Mouse (Mus musculus) CH12.LX (cell line): ENCODE measurements around the gene Ntrk3. TPM values are rescaled to one million over a fixed set of nuclear protein-coding genes. Genes with fewer than 3 reads are reported as not detected.

Experiments
- DNase-seq: peaks from one replicate; pipeline ENCODE4 v3.0.0-alpha.2; 2013; ENCODE audit errors: extremely low read depth
- H3K27ac ChIP-seq: 2 replicates; pipeline ENCODE4 v1.5.1; 2012; ENCODE audit warnings: low read depth, mild to moderate bottlenecking, control low read depth, moderate library complexity; ENCODE audit not compliant: insufficient read depth
- H3K27me3 ChIP-seq: replicated peaks from 2 replicates; pipeline ENCODE3; 2012; ENCODE audit warnings: inconsistent platforms
- H3K36me3 ChIP-seq, 2 experiments: replicated peaks in 1 of 2; 2 replicates each; pipeline versions ENCODE3 to v1.6.1; 2012; ENCODE audit warnings: inconsistent platforms in 1 of 2, low read length in 1 of 2, mild to moderate bottlenecking in 1 of 2, mixed read lengths in 1 of 2, moderate library complexity in 1 of 2; ENCODE audit not compliant: control insufficient read depth in 1 of 2, insufficient read depth in 1 of 2
- H3K4me1 ChIP-seq, 2 experiments: 2 replicates each; pipeline ENCODE4 v1.6.1; 2012; ENCODE audit warnings: inconsistent platforms in 1 of 2, moderate library complexity in 1 of 2; ENCODE audit not compliant: insufficient read depth in 2 of 2, control insufficient read depth in 1 of 2
- H3K4me2 ChIP-seq: 2 replicates; pipeline ENCODE4 v1.6.1; 2012; ENCODE audit warnings: low read depth, mild to moderate bottlenecking, control low read depth; ENCODE audit not compliant: poor library complexity, insufficient read depth, severe bottlenecking
- H3K4me3 ChIP-seq, 3 experiments: fragments of 150-350 bp in 1 of 3; sonication (generic) in 1 of 3; replicated peaks in 1 of 3; 2 replicates each; pipeline versions ENCODE3 to v1.5.1; 2011 to 2012; ENCODE audit warnings: low read depth in 2 of 3, low read length in 2 of 3, mild to moderate bottlenecking in 2 of 3, moderate library complexity in 2 of 3, control low read depth in 1 of 3, improper control_type of control experiment in 1 of 3, inconsistent platforms in 1 of 3, mixed read lengths in 1 of 3; ENCODE audit not compliant: poor library complexity in 1 of 3
- H3K79me2 ChIP-seq: replicated peaks from 2 replicates; pipeline ENCODE4 v1.6.1; 2012; ENCODE audit warnings: mild to moderate bottlenecking, moderate library complexity; ENCODE audit not compliant: control insufficient read depth, poor library complexity, insufficient read depth, severe bottlenecking; ENCODE audit errors: extremely low read depth
- H3K9ac ChIP-seq: 2 replicates; pipeline ENCODE4 v1.6.1; 2012; ENCODE audit warnings: low read depth, mild to moderate bottlenecking, control low read depth, moderate library complexity; ENCODE audit not compliant: insufficient read depth
- H3K9me3 ChIP-seq: replicated peaks from 2 replicates; pipeline ENCODE3; 2012; ENCODE audit warnings: low read length, inconsistent platforms, mixed read lengths
- BHLHE40 ChIP-seq: IDR thresholded peaks from 2 replicates; pipeline ENCODE4 v1.6.1; 2011; ENCODE audit warnings: mild to moderate bottlenecking, low read depth, low read length, improper control_type of control experiment
- CHD1 ChIP-seq: IDR thresholded peaks from 2 replicates; pipeline ENCODE4 v1.6.1; 2012; ENCODE audit warnings: low read depth, low read length, improper control_type of control experiment, inconsistent platforms
- E2F4 ChIP-seq: IDR thresholded peaks from 2 replicates; pipeline ENCODE4 v1.6.1; 2011; ENCODE audit warnings: low read depth, low read length, improper control_type of control experiment; ENCODE audit not compliant: insufficient replicate concordance
- GABPA ChIP-seq: IDR thresholded peaks from 2 replicates; pipeline ENCODE4 v1.6.1; 2012; ENCODE audit warnings: low read depth, low read length, improper control_type of control experiment, inconsistent platforms; ENCODE audit not compliant: insufficient replicate concordance
- IRF4 ChIP-seq: IDR thresholded peaks from 2 replicates; pipeline ENCODE4 v1.6.1; 2014; ENCODE audit warnings: low read depth, mild to moderate bottlenecking, inconsistent platforms, low read length, improper control_type of control experiment
- MAFK ChIP-seq: IDR thresholded peaks from 2 replicates; pipeline ENCODE4 v1.6.1; 2011; ENCODE audit warnings: low read length, improper control_type of control experiment; ENCODE audit not compliant: insufficient replicate concordance
- MYC ChIP-seq: IDR thresholded peaks from 2 replicates; pipeline ENCODE4 v1.6.1; 2011; ENCODE audit warnings: low read depth, mild to moderate bottlenecking, improper control_type of control experiment, low read length
- NELFE ChIP-seq: IDR thresholded peaks from 2 replicates; pipeline ENCODE4 v1.6.1; 2011; ENCODE audit warnings: low read depth, low read length, improper control_type of control experiment
- POLR2A ChIP-seq: IDR thresholded peaks from 2 replicates; pipeline ENCODE4 v1.6.1; 2011; ENCODE audit warnings: low read depth, mild to moderate bottlenecking, improper control_type of control experiment, low read length
- POLR2AphosphoS2 ChIP-seq: IDR thresholded peaks from 2 replicates; pipeline ENCODE4 v1.6.1; 2011; ENCODE audit warnings: low read depth, low read length, improper control_type of control experiment
- RAD21 ChIP-seq: IDR thresholded peaks from 2 replicates; pipeline ENCODE4 v1.6.1; 2011; ENCODE audit warnings: low read depth, mild to moderate bottlenecking, low read length, improper control_type of control experiment, moderate library complexity
- RCOR1 ChIP-seq: conservative IDR thresholded peaks from 2 replicates; pipeline ENCODE4 v1.6.1; 2012; ENCODE audit warnings: low read depth, mild to moderate bottlenecking, inconsistent platforms, low read length, improper control_type of control experiment
- SIN3A ChIP-seq: IDR thresholded peaks from 2 replicates; pipeline ENCODE4 v1.6.1; 2012; ENCODE audit warnings: low read length, improper control_type of control experiment, inconsistent platforms
- SMC3 ChIP-seq: IDR thresholded peaks from 2 replicates; pipeline ENCODE4 v1.6.1; 2011; ENCODE audit warnings: low read depth, low read length, improper control_type of control experiment
- TBP ChIP-seq: conservative IDR thresholded peaks from 2 replicates; pipeline ENCODE4 v1.6.1; 2011; ENCODE audit warnings: low read depth, low read length, improper control_type of control experiment
- ZC3H11A ChIP-seq: IDR thresholded peaks from 2 replicates; pipeline ENCODE4 v1.6.1; 2012; ENCODE audit warnings: low read depth, mild to moderate bottlenecking, inconsistent platforms, low read length, improper control_type of control experiment
- ZKSCAN1 ChIP-seq: IDR thresholded peaks from 2 replicates; pipeline ENCODE4 v1.6.1; 2012; ENCODE audit warnings: low read depth, inconsistent platforms, low read length, improper control_type of control experiment, borderline replicate concordance
- ZNF384 ChIP-seq: IDR thresholded peaks from 2 replicates; pipeline ENCODE4 v1.6.1; 2012; ENCODE audit warnings: low read depth, low read length, improper control_type of control experiment, inconsistent platforms
- dilution Hi-C: fragments of 300-500 bp; cut with MboI; formaldehyde crosslinking; loops from 2 replicates; pipeline ENCODE4 v1.14.3; 2020; ENCODE audit warnings: low sequenced_read_pairs; ENCODE audit not compliant: extremely low pct_unique_long_range_greater_than_20kb, extremely low pct_ligation_motif_present
- in situ Hi-C: fragments of 300-500 bp; cut with MboI; formaldehyde crosslinking; loops from 3 replicates; pipeline ENCODE4 v1.14.3; 2019; ENCODE audit warnings: low sequenced_read_pairs, low pct_ligation_motif_present, low pct_unique_long_range_greater_than_20kb, mixed read lengths
- polyA plus RNA-seq: library from polyadenylated mRNA; unstranded; fragments of >175 nt; gene quantifications from 2 replicates; pipeline ENCODE4 v1.2.1, GENCODE M21; 2012; ENCODE audit warnings: low read depth; ENCODE audit not compliant: insufficient read length
- total RNA-seq, 2 experiments: library from RNA; depleted of rRNA; stranded (reverse); fragments of 300-350 nt in 1 of 2; fragments of >200 nt in 1 of 2; gene quantifications; 2 replicates each; pipeline ENCODE4 v1.2.3; 2012 to 2014

The Ntrk3 gene
- total and polyA plus RNA-seq, 3 experiments: 0.21 TPM; not detected in 2

- Histone ChIP-seq H3K4me2 (no peak overlapping the region), H3K9ac (no peak overlapping the region), H3K9me3 (peaks cover 5% of the 10 kb centered on the region), H3K79me2 (no peaks in the 10 kb centered on the region), H3K27me3 (peaks cover 7% of the 10 kb centered on the region), H3K27ac (no peak overlapping the region), H3K4me1 (no peaks in the 10 kb centered on the region), H3K36me3 (no peaks in the 10 kb centered on the region), H3K4me3 (no peak overlapping the region)
- dilution Hi-C loops: no loop called here
- TF ChIP-seq SMC3: no peak
- TF ChIP-seq BHLHE40: no peak
- no peak for TF ChIP-seq SIN3A
- TF ChIP-seq MYC: no peak
- no peak for TF ChIP-seq ZNF384
- TF ChIP-seq POLR2A: no peak
- no peak for TF ChIP-seq RCOR1
- TF ChIP-seq NELFE: no peak
- TF ChIP-seq CHD1: no peak
- TF ChIP-seq GABPA: no peak
- no peak for TF ChIP-seq ZC3H11A
- TF ChIP-seq ZKSCAN1: no peak
- no peak for TF ChIP-seq IRF4
- DNase-seq: no peak
- in situ Hi-C loops: no loop called here
These were observed 172.4 kb downstream of the Ntrk3 start for GRCm38 (mm10) chr7:78565386-78565785.

- Histone ChIP-seq H3K9me3 (peaks cover 16% of the 10 kb centered on the region), H3K79me2 (no peaks in the 10 kb centered on the region), H3K4me2 (no peak overlapping the region), H3K36me3 (no peaks in the 10 kb centered on the region), H3K27me3 (peaks cover 21% of the 10 kb centered on the region), H3K27ac (no peak overlapping the region), H3K4me1 (no peaks in the 10 kb centered on the region), H3K4me3 (no peak overlapping the region), H3K9ac (no peak overlapping the region)
- dilution Hi-C loops: no loop called here
- in situ Hi-C loops: no loop called here
- no peak for DNase-seq
- TF ChIP-seq MAFK (no peak), E2F4 (no peak), RCOR1 (no peak), POLR2AphosphoS2 (no peak), RAD21 (no peak), TBP (no peak), ZKSCAN1 (no peak)
These were observed 179.3 kb downstream of the Ntrk3 start for GRCm38 (mm10) chr7:78558503-78558902.
